Mouse (Mus musculus) hindbrain, embryonic 16.5 days (tissue): Measurements from ENCODE around the gene Dexi. TPM values are rescaled to one million over a fixed set of nuclear protein-coding genes. Genes with fewer than 3 reads are reported as not detected.

ENCODE experiments used
- ATAC-seq: fragments of 200-750 bp; cut with Nextera tagmentation; 2 replicates; pipeline ENCODE4 v1.8.0; 2017; ENCODE audit warnings: moderate TSS enrichment, moderate library complexity
- H3K27ac ChIP-seq: fragments of 300-500 bp; sonication (generic); 2 replicates; pipeline ENCODE4 v1.5.1; 2014; ENCODE audit warnings: low read depth, mild to moderate bottlenecking, control low read depth, low read length, moderate library complexity
- H3K27me3 ChIP-seq: fragments of 300-500 bp; sonication (generic); replicated peaks from 2 replicates; pipeline ENCODE4 v1.6.1; 2014; ENCODE audit warnings: low read length; ENCODE audit not compliant: control insufficient read depth, insufficient read depth
- H3K36me3 ChIP-seq: fragments of 300-500 bp; sonication (generic); 2 replicates; pipeline ENCODE4 v1.6.1; 2014; ENCODE audit warnings: mild to moderate bottlenecking, low read length, moderate library complexity, mixed read lengths; ENCODE audit not compliant: control insufficient read depth, insufficient read depth
- H3K4me1 ChIP-seq: fragments of 300-500 bp; sonication (generic); 2 replicates; pipeline ENCODE4 v1.6.1; 2014; ENCODE audit warnings: low read depth, low read length; ENCODE audit not compliant: control insufficient read depth, insufficient read depth
- H3K4me2 ChIP-seq: fragments of 300-500 bp; sonication (generic); 2 replicates; pipeline ENCODE4 v1.6.1; 2014; ENCODE audit warnings: mild to moderate bottlenecking, low read length, control low read depth, moderate library complexity
- H3K4me3 ChIP-seq: fragments of 300-500 bp; sonication (generic); 2 replicates; pipeline ENCODE4 v1.5.1; 2014; ENCODE audit warnings: mild to moderate bottlenecking, low read length, control low read depth, moderate library complexity
- H3K9ac ChIP-seq: fragments of 300-500 bp; sonication (generic); 2 replicates; pipeline ENCODE4 v1.6.1; 2014; ENCODE audit warnings: low read depth, mild to moderate bottlenecking, control low read depth, low read length, moderate library complexity
- H3K9me3 ChIP-seq: fragments of 300-500 bp; sonication (generic); 2 replicates; pipeline ENCODE4 v1.6.1; 2014; ENCODE audit warnings: mild to moderate bottlenecking, low read length, moderate library complexity; ENCODE audit not compliant: control insufficient read depth
- WGBS: fragments of 180-500 bp; shearing (Covaris S2); extraction: QIAGEN DNeasy Blood & Tissue Kit; methylation state at CpG from one replicate; pipeline ENCODE4 v1.1.7; 2014; 5-methylcytosine and 5-hydroxymethylcytosine counted together
- polyA plus RNA-seq: library from polyadenylated mRNA; unstranded; fragments of >200 nt; fragmentation: Nextera tagmentation; extraction: Ambion mirVana; gene quantifications from 2 replicates; pipeline ENCODE4 v1.2.1, GENCODE M21; 2015

The Dexi gene
- polyA plus RNA-seq, 1 experiment from 2014 or later, result 8.7 TPM

DNA sequence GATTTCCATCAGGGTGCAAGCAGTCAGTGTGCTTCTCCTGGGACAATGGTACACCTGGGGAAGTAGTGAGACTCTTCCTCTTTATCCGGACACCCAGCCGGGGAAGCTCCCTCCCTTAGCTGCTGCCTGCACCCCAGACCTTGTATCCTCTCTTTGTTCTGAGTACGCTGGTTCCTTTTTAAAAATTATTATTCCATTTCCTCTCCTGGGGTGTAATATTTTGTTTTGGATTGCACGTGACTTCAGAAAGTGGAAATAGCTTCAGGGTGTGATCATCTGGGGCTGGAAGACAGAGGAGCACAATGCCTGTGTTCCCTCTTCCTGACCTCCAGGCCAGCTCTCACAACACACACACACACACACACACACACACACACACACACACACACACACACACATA lies 60.5 kb downstream of the Dexi start:
- H3K27me3 ChIP-seq, result no peaks in the 10 kb centered on the region
- H3K27ac ChIP-seq, result no peak overlapping the region
- H3K9me3 ChIP-seq, result no peaks in the 10 kb centered on the region
- no peak overlapping the region for H3K4me3 ChIP-seq
- H3K4me1 ChIP-seq, result no peaks in the 10 kb centered on the region
- WGBS, result 65% methylated on average over 4 of the region's 4 CpGs
- ATAC-seq, result no peak
- H3K9ac ChIP-seq, result no peak overlapping the region
- no peaks in the 10 kb centered on the region for H3K36me3 ChIP-seq
- H3K4me2 ChIP-seq, result no peak overlapping the region

DNA sequence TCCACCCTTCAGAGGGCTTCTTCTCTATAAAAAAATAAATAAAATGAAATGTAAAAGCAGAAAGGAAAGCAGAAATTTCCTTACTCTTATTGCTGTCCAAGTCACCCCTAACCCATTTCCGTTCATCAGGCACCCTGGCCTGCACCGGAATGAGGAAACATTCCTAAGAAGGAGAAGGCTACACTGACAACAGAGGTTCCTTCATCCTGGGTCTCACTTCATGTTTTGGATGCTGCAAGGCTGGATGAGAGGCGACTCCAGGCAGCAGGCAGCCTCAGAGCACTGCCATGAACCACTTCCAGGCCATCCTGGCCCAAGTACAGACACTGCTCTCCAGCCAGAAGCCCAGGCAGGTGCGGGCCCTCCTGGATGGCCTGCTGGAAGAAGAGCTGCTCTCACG lies 63.0 kb downstream of the Dexi start, which contains the start of gene Ciita:
Gene Ciita (plus strand): TSS at position 203 of the 400 bp plus-strand sequence.
- no peak within 1 kb of the TSS for H3K27ac ChIP-seq
- no peak within 1 kb of the TSS for H3K9ac ChIP-seq
- no peak for ATAC-seq
- WGBS, result 90% methylated on average over 5 of the region's 5 CpGs
- no peak within 1 kb of the TSS for H3K4me2 ChIP-seq
- H3K9me3 ChIP-seq, result no peaks in the 10 kb centered on the region
- H3K4me1 ChIP-seq, result no peaks in the 10 kb centered on the region
- H3K4me3 ChIP-seq, result no peak within 1 kb of the TSS
- H3K36me3 ChIP-seq, result no peaks in the 10 kb centered on the region
- H3K27me3 ChIP-seq, result no peaks in the 10 kb centered on the region

GRCm38 (mm10) chr16:10475919-10476318 lies 66.9 kb downstream of the Dexi start:
- Histone ChIP-seq H3K4me2 (no peak overlapping the region), H3K4me1 (no peaks in the 10 kb centered on the region), H3K27me3 (no peaks in the 10 kb centered on the region), H3K4me3 (no peak overlapping the region), H3K9ac (no peak overlapping the region), H3K9me3 (no peaks in the 10 kb centered on the region), H3K36me3 (no peaks in the 10 kb centered on the region), H3K27ac (no peak overlapping the region)
- no peak for ATAC-seq
- 82% methylated on average over 2 of the region's 2 CpGs for WGBS

DNA sequence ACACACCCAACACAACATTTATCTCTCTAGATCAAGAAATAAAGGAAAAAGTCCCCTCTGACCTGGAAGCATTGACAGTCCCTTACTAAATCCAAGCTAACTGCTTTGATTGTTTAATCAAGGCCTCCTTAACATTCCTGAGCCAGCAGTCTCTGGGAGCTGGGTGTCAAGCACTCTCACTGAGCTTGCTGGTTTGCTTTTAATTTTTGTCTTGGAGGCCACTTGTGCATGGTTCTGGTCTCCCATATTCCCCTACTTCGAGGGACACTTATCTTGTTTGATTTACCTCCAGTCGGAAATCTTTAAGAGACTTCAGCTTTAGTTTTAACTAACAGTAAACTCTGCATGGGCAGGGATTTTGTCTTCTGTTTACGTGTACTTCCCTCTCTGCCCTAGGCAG lies 67.9 kb downstream of the Dexi start:
- ATAC-seq, result no peak
- Histone ChIP-seq H3K9ac (no peak overlapping the region), H3K27ac (no peak overlapping the region), H3K36me3 (no peaks in the 10 kb centered on the region), H3K4me3 (no peak overlapping the region), H3K4me1 (no peaks in the 10 kb centered on the region), H3K9me3 (no peaks in the 10 kb centered on the region), H3K4me2 (no peak overlapping the region), H3K27me3 (no peaks in the 10 kb centered on the region)
- WGBS, result 79% methylated on average over 3 of the region's 3 CpGs

- H3K4me3 ChIP-seq, result no peak overlapping the region
- no peak overlapping the region for H3K27ac ChIP-seq
- H3K4me2 ChIP-seq, result no peak overlapping the region
- WGBS, result 98% methylated on average over 3 of the region's 3 CpGs
- no peaks in the 10 kb centered on the region for H3K4me1 ChIP-seq
- H3K9ac ChIP-seq, result no peak overlapping the region
- H3K36me3 ChIP-seq, result no peaks in the 10 kb centered on the region
- no peaks in the 10 kb centered on the region for H3K9me3 ChIP-seq
- ATAC-seq, result no peak
- no peaks in the 10 kb centered on the region for H3K27me3 ChIP-seq
Measured at GRCm38 (mm10) chr16:10471950-10472349, 70.9 kb downstream of the Dexi start.

DNA sequence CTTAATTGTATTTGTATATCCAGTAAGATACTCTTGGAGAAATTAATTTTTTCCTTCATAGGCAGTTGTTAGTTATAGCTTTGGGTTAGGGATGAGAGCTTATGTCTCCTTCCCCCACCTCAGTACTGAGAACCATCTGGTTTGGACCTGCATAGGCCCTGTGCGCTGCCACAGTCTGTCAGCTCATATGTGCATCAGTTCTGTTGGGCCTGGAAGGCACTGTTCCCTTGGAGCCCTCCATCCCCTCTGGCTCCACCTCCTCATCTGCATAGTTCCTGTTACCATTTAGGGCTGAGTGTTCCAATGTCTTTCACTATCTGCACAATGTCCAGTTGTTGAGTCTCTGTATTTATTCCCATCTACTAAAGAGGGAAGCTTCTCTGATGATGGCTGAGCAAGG lies 74.7 kb downstream of the Dexi start:
- ATAC-seq, result no peak
- Histone ChIP-seq H3K36me3 (no peaks in the 10 kb centered on the region), H3K4me2 (no peak overlapping the region), H3K4me3 (no peak overlapping the region), H3K27ac (no peak overlapping the region), H3K9ac (no peak overlapping the region), H3K4me1 (no peaks in the 10 kb centered on the region), H3K9me3 (no peaks in the 10 kb centered on the region), H3K27me3 (no peaks in the 10 kb centered on the region)
- WGBS, result 86% methylated on average over 1 of the region's 1 CpGs

DNA sequence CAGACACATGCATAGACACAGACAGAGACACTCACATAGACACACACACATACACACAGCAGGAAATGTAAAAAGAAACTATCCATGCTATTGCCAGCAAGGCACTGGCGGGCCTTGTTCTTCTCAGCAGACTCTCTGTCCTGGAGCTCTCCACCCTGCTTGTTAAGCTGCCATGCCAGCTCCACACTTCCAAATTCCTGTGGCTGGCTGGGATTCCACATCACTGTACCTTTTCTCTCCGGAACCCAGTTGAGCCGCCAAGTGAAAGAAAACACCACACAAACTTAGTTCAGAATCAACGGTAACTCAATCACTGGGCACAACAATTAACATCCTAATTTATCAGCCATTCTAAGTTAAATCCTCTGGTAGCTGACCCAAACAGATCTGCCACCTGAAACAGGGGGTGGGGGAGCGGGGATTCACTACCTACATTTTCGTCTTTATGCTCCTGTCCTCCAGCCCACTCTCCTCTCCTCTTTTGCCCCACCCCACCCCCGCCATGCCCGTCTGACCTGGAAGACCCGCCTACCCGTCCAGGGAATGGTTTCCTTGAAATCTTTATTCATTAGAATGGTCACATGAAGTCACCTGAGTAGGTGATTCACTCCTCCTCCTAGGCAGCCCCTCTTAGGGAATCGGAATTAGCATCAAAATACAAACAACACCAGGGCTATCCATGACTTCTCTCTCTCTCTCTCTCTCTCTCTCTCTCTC lies 75.3 kb downstream of the Dexi start:
- ATAC-seq, result no peak
- Histone ChIP-seq H3K27ac (no peak overlapping the region), H3K9ac (no peak overlapping the region), H3K4me3 (no peak overlapping the region), H3K4me1 (no peaks in the 10 kb centered on the region), H3K9me3 (no peaks in the 10 kb centered on the region), H3K36me3 (no peaks in the 10 kb centered on the region), H3K4me2 (no peak overlapping the region), H3K27me3 (no peaks in the 10 kb centered on the region)
- WGBS, result 37% methylated on average over 11 of the region's 11 CpGs

GRCm38 (mm10) chr16:10465011-10465681 lies 77.7 kb downstream of the Dexi start:
- Histone ChIP-seq H3K9me3 (no peaks in the 10 kb centered on the region), H3K4me2 (no peak overlapping the region), H3K27me3 (no peaks in the 10 kb centered on the region), H3K4me1 (no peaks in the 10 kb centered on the region), H3K27ac (no peak overlapping the region), H3K9ac (no peak overlapping the region), H3K4me3 (no peak overlapping the region), H3K36me3 (no peaks in the 10 kb centered on the region)
- ATAC-seq, result no peak
- WGBS, result 47% methylated on average over 4 of the region's 4 CpGs

DNA sequence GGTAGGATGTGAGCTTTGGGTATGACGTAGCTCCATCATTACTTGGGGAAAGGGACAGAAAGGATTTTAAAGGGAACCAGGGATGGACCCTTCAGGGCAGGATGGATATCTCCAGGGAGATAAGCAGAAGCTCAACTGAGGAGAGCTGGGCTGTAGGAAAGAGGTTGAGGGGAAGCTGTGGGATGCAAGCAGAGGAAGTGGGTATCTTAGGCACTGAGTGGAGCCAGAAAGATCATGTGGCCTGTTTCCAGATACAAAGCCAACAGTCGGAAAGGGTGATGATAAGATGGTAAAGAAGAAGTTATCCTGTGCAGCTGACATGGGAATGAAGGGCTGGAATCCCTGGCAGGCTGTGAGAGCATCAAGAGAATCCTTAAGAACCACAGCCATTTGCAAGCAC lies 81.7 kb downstream of the Dexi start:
- no peaks in the 10 kb centered on the region for H3K36me3 ChIP-seq
- H3K4me2 ChIP-seq, result no peak overlapping the region
- no peaks in the 10 kb centered on the region for H3K4me1 ChIP-seq
- no peaks in the 10 kb centered on the region for H3K9me3 ChIP-seq
- H3K27ac ChIP-seq, result no peak overlapping the region
- no peaks in the 10 kb centered on the region for H3K27me3 ChIP-seq
- no peak for ATAC-seq
- WGBS, result 90% methylated on average over 2 of the region's 2 CpGs
- H3K4me3 ChIP-seq, result no peak overlapping the region
- H3K9ac ChIP-seq, result no peak overlapping the region
